Mouse (Mus musculus): ENCODE measurements around the gene Arfip2.

The Arfip2 gene

GRCm38 (mm10) chr7:105614400-105614799 is 25.8 kb downstream of the Arfip2 start:
- no peak for DNase-seq (ENCODE audit: extremely low spot score)

- no peak for DNase-seq (ENCODE audit: extremely low spot score)
Observed at GRCm38 (mm10) chr7:105611767-105612166, 28.4 kb downstream of the Arfip2 start.

- DNase-seq (ENCODE audit: extremely low spot score) = no peak
Observed at GRCm38 (mm10) chr7:105608467-105608866, 31.7 kb downstream of the Arfip2 start.

GRCm38 (mm10) chr7:105602860-105603623 is 37.2 kb downstream of the Arfip2 start:
- peak; percentile 58 for DNase-seq (ENCODE audit: extremely low spot score)

- no peak for DNase-seq (ENCODE audit: extremely low spot score)
Observed at GRCm38 (mm10) chr7:105590097-105590496, 50.1 kb downstream of the Arfip2 start.

GRCm38 (mm10) chr7:105588325-105588912 is 51.8 kb downstream of the Arfip2 start:
- no peak for DNase-seq (ENCODE audit: extremely low spot score)
